In the genomic region with DNA sequence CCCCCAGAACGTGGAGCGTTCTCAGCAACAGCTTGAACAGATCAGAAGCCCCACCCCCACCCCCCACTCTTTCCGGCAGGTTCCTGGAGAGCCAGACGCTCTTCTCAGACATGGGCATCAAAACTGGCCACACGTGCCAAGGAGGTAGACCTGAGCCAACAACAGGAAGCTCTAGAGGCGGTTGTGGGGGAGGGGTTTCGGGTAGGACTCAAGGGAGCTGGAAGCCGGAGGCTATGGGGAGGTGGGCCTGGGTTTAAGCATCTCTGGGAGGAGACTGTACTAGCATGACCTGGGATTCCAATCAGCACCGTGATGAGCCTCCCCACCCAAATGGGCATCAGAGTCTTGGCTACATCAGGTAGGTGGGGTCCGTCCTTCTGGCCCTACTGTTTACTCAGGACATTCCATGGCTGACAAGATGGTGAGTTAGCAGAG, we compare ENCODE assay signal across 11 mouse cellular contexts. TPM values are rescaled to one million over a fixed set of nuclear protein-coding genes. Genes with fewer than 3 reads are reported as not detected.
DNase-seq lines count a peak whose midpoint lies in the region; ATAC-seq and TF ChIP-seq lines count a peak whose summit lies in the region.
"Had no signal": no experiment of that assay in that cellular context is flagged by ENCODE, and none has a peak within 500 bp of the region (broad histone marks: within the 10 kb centered on the region; RNA-seq: fewer than 3 reads in every experiment).

No protein-coding gene starts in this region.

- TF ChIP-seq EP300 in liver, postnatal 0 days (IDR thresholded peaks at IDR 0.05; ENCODE audit: low read depth): no peak

- no peak for TF ChIP-seq CTCF in liver, postnatal 0 days (IDR thresholded peaks at IDR 0.05; ENCODE audit: low read depth)

- ATAC-seq in liver, postnatal 0 days: no peak

- peaks cover 6% of the 10 kb centered on the region; the same call in 1 of the 2 replicates for H3K4me1 ChIP-seq in liver, postnatal 0 days (ENCODE audit: insufficient read depth)

- WGBS in liver, postnatal 0 days (ENCODE audit: insufficient replicate concordance): 47% methylated on average over 10 of the region's 10 CpGs

- no peak overlapping the region for H3K4me2 ChIP-seq in liver, postnatal 0 days (ENCODE audit: low read depth, low read length)

- intact Hi-C loops in heart, postnatal 25 days (cut with DNase I): no loop called here

- H3K9ac ChIP-seq in liver, postnatal 0 days (replicated peaks): no peak overlapping the region

- DNase-seq in heart, adult 11 months: peak; percentile 97
- no peak for DNase-seq in heart, adult 8-10 months (ENCODE audit: low spot score)
- DNase-seq in thymus, postnatal 14 days: peak; percentile 41
- DNase-seq in thymus, adult 18-20 months: no peak
- DNase-seq in heart, postnatal 25 days (ENCODE audit: low spot score): peak; percentile 33
- peak; percentile 73 for DNase-seq in naive thymus-derived CD4-positive, alpha-beta T cell, adult 2 months (ENCODE audit: low read depth)
- DNase-seq in liver, postnatal 0 days: no peak
- no peak for DNase-seq in layer of hippocampus, postnatal 25 days (ENCODE audit: extremely low spot score in 1 of 2, low spot score in 1 of 2)
- DNase-seq: kidney, adult 2 months; spleen, adult 18-20 months had no signal

- no peaks in the 10 kb centered on the region for H3K9me3 ChIP-seq in liver, postnatal 0 days (ENCODE audit: low read length)

- peaks cover 4% of the 10 kb centered on the region for H3K27me3 ChIP-seq in liver, postnatal 0 days (ENCODE audit: insufficient read depth, low read length)

- H3K36me3 ChIP-seq in liver, postnatal 0 days (replicated peaks; ENCODE audit: insufficient read depth, low read length): no peaks in the 10 kb centered on the region

- no peak overlapping the region for H3K27ac ChIP-seq in liver, postnatal 0 days (ENCODE audit: low read depth)

- no peak overlapping the region for H3K4me3 ChIP-seq in liver, postnatal 0 days (ENCODE audit: low read depth, low read length)
- H3K4me3 ChIP-seq: erythroblast, embryonic 14.5 days had no signal

RNA-seq across cellular contexts. Expression of gene Timp2, which starts 5.4 kb away (rescaled TPM):
- total RNA-seq in heart, adult 8-10 months (2022): 10 to 100 TPM; 73.9 to 99.6 (median 87.5) TPM
- total RNA-seq in heart, postnatal 25 days (2021): 100 to 1,000 TPM; 121 to 138 TPM
- 8.4 TPM in 2 replicates for polyA plus RNA-seq in liver, postnatal 0 days (2015; fragmentation: Nextera tagmentation; extraction: Ambion mirVana)
- total RNA-seq in layer of hippocampus, postnatal 25 days (2021): 100 to 1,000 TPM; 183 to 222 TPM

RNA-seq across cellular contexts. Expression of gene Cep295nl, which starts 18.6 kb away (rescaled TPM):
- total RNA-seq in heart, adult 8-10 months (2022): 1 to 10 TPM in 1 of 4 experiments, under 1 TPM in 3; 0.82 to 1.0 (median 0.88) TPM
- 1 to 10 TPM in 1 of 2 experiments, under 1 TPM in 1; 0.84 to 1.1 TPM for total RNA-seq in heart, postnatal 25 days (2021)
- polyA plus RNA-seq in liver, postnatal 0 days (2015; fragmentation: Nextera tagmentation; extraction: Ambion mirVana): 0.05 TPM in 1 of 2 replicates, not detected in the other
- total RNA-seq in layer of hippocampus, postnatal 25 days (2021): under 1 TPM; 0.57 to 0.99 TPM
- polyA plus RNA-seq: erythroblast, embryonic 14.5 days had no signal

RNA-seq across cellular contexts. Expression of gene Lgals3bp, which starts 41.0 kb away (rescaled TPM):
- 10 to 100 TPM; 19.7 to 25.8 (median 23.3) TPM for total RNA-seq in heart, adult 8-10 months (2022)
- total RNA-seq in heart, postnatal 25 days (2021): 10 to 100 TPM; 19.2 to 24.0 TPM
- polyA plus RNA-seq in liver, postnatal 0 days (2015; fragmentation: Nextera tagmentation; extraction: Ambion mirVana): 68.3 and 74.1 TPM in 2 replicates
- total RNA-seq in layer of hippocampus, postnatal 25 days (2021): 10 to 100 TPM; 13.5 to 14.2 TPM

RNA-seq across cellular contexts. Expression of gene Cant1, which starts 58.0 kb away (rescaled TPM):
- total RNA-seq in heart, adult 8-10 months (2022): 10 to 100 TPM; 16.4 to 19.2 (median 16.8) TPM
- total RNA-seq in heart, postnatal 25 days (2021): 10 to 100 TPM; 16.0 to 17.2 TPM
- polyA plus RNA-seq in liver, postnatal 0 days (2015; fragmentation: Nextera tagmentation; extraction: Ambion mirVana): 7.5 and 7.8 TPM in 2 replicates
- total RNA-seq in layer of hippocampus, postnatal 25 days (2021): 10 to 100 TPM; 38.7 to 39.0 TPM

Comparison
In these comparisons a context has a peak if more than half of its experiments do, and no peak if none do; other contexts are left out.
1. DNase-seq: peak in heart, adult 11 months (single experiment), thymus, postnatal 14 days (single experiment), heart, postnatal 25 days (single experiment) and naive thymus-derived CD4-positive, alpha-beta T cell, adult 2 months (single experiment); none in heart, adult 8-10 months (single experiment), thymus, adult 18-20 months (0 of 2), liver, postnatal 0 days (single experiment) and layer of hippocampus, postnatal 25 days (0 of 2).